Comparison of ENCODE assay signal across 17 mouse cellular contexts in the genomic region with DNA sequence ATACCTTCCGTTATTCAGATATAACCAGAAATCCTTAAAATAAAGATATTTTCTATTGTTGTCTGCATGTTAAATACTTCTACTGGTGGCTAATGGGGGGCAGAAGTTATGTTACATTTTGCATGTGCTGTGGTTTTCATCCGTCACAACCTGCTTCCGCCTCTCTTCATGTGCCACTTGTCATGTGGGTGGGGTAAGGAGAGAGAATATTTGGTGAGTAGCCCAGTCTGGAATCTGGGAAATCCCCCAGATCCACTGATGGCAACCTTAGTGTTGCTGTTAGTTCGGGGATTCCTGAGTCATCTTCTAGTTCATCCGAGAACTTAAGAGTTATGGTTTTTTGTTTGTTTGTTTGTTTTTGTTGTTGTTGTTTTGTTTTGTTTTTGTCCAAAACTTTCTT.
"Had no signal": no experiment of that assay in that cellular context is flagged by ENCODE, and none has a peak within 500 bp of the region (broad histone marks: within the 10 kb centered on the region; RNA-seq: fewer than 3 reads in every experiment).

No protein-coding gene starts in this region.

- H3K36me3 ChIP-seq: midbrain, embryonic 12.5 days; neural tube, embryonic 12.5 days; stomach, embryonic 15.5 days had no signal

- H3K4me1 ChIP-seq: megakaryocyte, embryonic 14.5 days; neural tube, embryonic 12.5 days; stomach, embryonic 15.5 days had no signal

- DNase-seq: lung, adult 18-20 months; lung, embryonic 14.5 days; lung, postnatal 10 days; lung, postnatal 36 days; midbrain, embryonic 14.5 days; right cerebral cortex, postnatal 14 days; thymus, adult 2 months; thymus, postnatal 25 days; thymus, postnatal 4 days had no signal

- H3K27ac ChIP-seq: liver, embryonic 14.5 days; macrophage; midbrain, embryonic 12.5 days; neural tube, embryonic 12.5 days; stomach, embryonic 15.5 days; stomach, postnatal 0 days had no signal

- H3K9me3 ChIP-seq: megakaryocyte, embryonic 14.5 days; midbrain, embryonic 12.5 days; neural tube, embryonic 12.5 days; stomach, embryonic 15.5 days had no signal

- H3K4me3 ChIP-seq: midbrain, embryonic 12.5 days; neural tube, embryonic 12.5 days; stomach, embryonic 15.5 days had no signal

- ATAC-seq: midbrain, embryonic 16.5 days had no signal

- H3K27me3 ChIP-seq: megakaryocyte, embryonic 14.5 days; midbrain, embryonic 12.5 days; neural tube, embryonic 12.5 days; stomach, embryonic 15.5 days had no signal
